25 mouse cellular contexts compared by ENCODE assay signal in genomic region chr16:54195205-54195604, GRCm38 (mm10).
DNase-seq lines count a peak whose midpoint lies in the region; ATAC-seq and TF ChIP-seq lines count a peak whose summit lies in the region.
"Had no signal": no experiment of that assay in that cellular context is flagged by ENCODE, and none has a peak within 500 bp of the region (broad histone marks: within the 10 kb centered on the region; RNA-seq: fewer than 3 reads in every experiment).

No protein-coding gene starts in this region.

- ATAC-seq in hindbrain, embryonic 13.5 days (ENCODE audit: low FRiP score): peak; percentile 57
- ATAC-seq in forebrain, embryonic 16.5 days: peak; percentile 93
- ATAC-seq in neural tube, embryonic 14.5 days (ENCODE audit: low read depth): peak; percentile 58; the same call in 1 of the 2 replicates
- ATAC-seq: inflammation-experienced regulatory T-cells, adult 6 months had no signal

- WGBS in hindbrain, embryonic 13.5 days: 49% methylated on average over 3 of the region's 3 CpGs
- WGBS in hindbrain, embryonic 10.5 days: 77% methylated on average over 3 of the region's 3 CpGs
- WGBS in forebrain, embryonic 16.5 days: 13% methylated on average over 3 of the region's 3 CpGs
- WGBS in neural tube, embryonic 14.5 days: 39% methylated on average over 3 of the region's 3 CpGs

- H3K9me3 ChIP-seq in hindbrain, embryonic 13.5 days: no peaks in the 10 kb centered on the region
- H3K9me3 ChIP-seq in hindbrain, embryonic 10.5 days: no peaks in the 10 kb centered on the region
- H3K9me3 ChIP-seq in forebrain, embryonic 16.5 days (ENCODE audit: control insufficient read depth, low read length): no peaks in the 10 kb centered on the region
- no peaks in the 10 kb centered on the region for H3K9me3 ChIP-seq in neural tube, embryonic 14.5 days (ENCODE audit: control insufficient read depth, low read length)
- H3K9me3 ChIP-seq: embryonic facial prominence, embryonic 12.5 days; heart, embryonic 12.5 days; limb, embryonic 13.5 days; liver, embryonic 13.5 days had no signal

- H3K4me2 ChIP-seq in hindbrain, embryonic 13.5 days: no peak overlapping the region
- H3K4me2 ChIP-seq in forebrain, embryonic 16.5 days (ENCODE audit: low read length): no peak overlapping the region
- no peak overlapping the region for H3K4me2 ChIP-seq in neural tube, embryonic 14.5 days (ENCODE audit: low read depth, low read length)
- H3K4me2 ChIP-seq: embryonic facial prominence, embryonic 12.5 days; heart, embryonic 12.5 days; limb, embryonic 13.5 days; liver, embryonic 13.5 days; lung, embryonic 14.5 days had no signal

- H3K9ac ChIP-seq in hindbrain, embryonic 13.5 days: no peak overlapping the region
- H3K9ac ChIP-seq in forebrain, embryonic 16.5 days (replicated peaks; ENCODE audit: low read depth, low read length): no peak overlapping the region
- no peak overlapping the region for H3K9ac ChIP-seq in neural tube, embryonic 14.5 days (replicated peaks; ENCODE audit: low read depth, low read length)
- H3K9ac ChIP-seq: embryonic facial prominence, embryonic 12.5 days; heart, embryonic 12.5 days; limb, embryonic 13.5 days; liver, embryonic 13.5 days; lung, embryonic 14.5 days had no signal

- no peaks in the 10 kb centered on the region for H3K27me3 ChIP-seq in hindbrain, embryonic 13.5 days
- no peaks in the 10 kb centered on the region for H3K27me3 ChIP-seq in hindbrain, embryonic 10.5 days (ENCODE audit: insufficient read depth, poor library complexity, severe bottlenecking)
- H3K27me3 ChIP-seq in forebrain, embryonic 16.5 days (replicated peaks; ENCODE audit: control insufficient read depth, insufficient read depth, low read length): no peaks in the 10 kb centered on the region
- no peaks in the 10 kb centered on the region for H3K27me3 ChIP-seq in neural tube, embryonic 14.5 days (ENCODE audit: control insufficient read depth, insufficient read depth, low read length)
- H3K27me3 ChIP-seq: CH12.LX; embryonic facial prominence, embryonic 12.5 days; heart, embryonic 12.5 days; limb, embryonic 13.5 days; liver, embryonic 13.5 days had no signal

- H3K27ac ChIP-seq in hindbrain, embryonic 13.5 days: no peak overlapping the region
- H3K27ac ChIP-seq in hindbrain, embryonic 10.5 days: no peak overlapping the region
- H3K27ac ChIP-seq in forebrain, embryonic 16.5 days (ENCODE audit: low read length): peak overlapping the region; percentile 37
- H3K27ac ChIP-seq in neural tube, embryonic 14.5 days (ENCODE audit: low read depth, low read length): no peak overlapping the region
- H3K27ac ChIP-seq: embryonic facial prominence, embryonic 12.5 days; layer of hippocampus, adult 2 months; limb, embryonic 13.5 days; liver, embryonic 13.5 days had no signal

- no peaks in the 10 kb centered on the region for H3K4me1 ChIP-seq in hindbrain, embryonic 13.5 days (replicated peaks)
- H3K4me1 ChIP-seq in hindbrain, embryonic 10.5 days (replicated peaks): no peaks in the 10 kb centered on the region
- 0 out of 2 replicates have a peak, but pooled peaks cover 2% of the 10 kb centered on the region for H3K4me1 ChIP-seq in forebrain, embryonic 16.5 days (replicated peaks; ENCODE audit: control insufficient read depth, insufficient read depth, low read length)
- H3K4me1 ChIP-seq in neural tube, embryonic 14.5 days (ENCODE audit: control insufficient read depth, insufficient read depth, low read length): no peaks in the 10 kb centered on the region
- H3K4me1 ChIP-seq: embryonic facial prominence, embryonic 12.5 days; heart, embryonic 12.5 days; limb, embryonic 13.5 days; liver, embryonic 13.5 days had no signal

- no peak for TF ChIP-seq CTCF in brain, embryonic 14.5 days (IDR thresholded peaks at IDR 0.05; ENCODE audit: borderline replicate concordance, extremely low read depth, insufficient read depth, insufficient read length)

- no peak for TF ChIP-seq POLR2A in brain, embryonic 14.5 days (IDR thresholded peaks at IDR 0.05; ENCODE audit: borderline replicate concordance, extremely low read depth, insufficient read depth, insufficient read length, poor library complexity, severe bottlenecking)

- H3K4me3 ChIP-seq in hindbrain, embryonic 13.5 days: no peak overlapping the region
- H3K4me3 ChIP-seq in hindbrain, embryonic 10.5 days: no peak overlapping the region
- no peak overlapping the region for H3K4me3 ChIP-seq in forebrain, embryonic 16.5 days (replicated peaks; ENCODE audit: low read length)
- H3K4me3 ChIP-seq in neural tube, embryonic 14.5 days (ENCODE audit: low read depth, low read length): no peak overlapping the region
- H3K4me3 ChIP-seq: embryonic facial prominence, embryonic 12.5 days; heart, embryonic 12.5 days; layer of hippocampus, adult 2 months; limb, embryonic 13.5 days; liver, embryonic 13.5 days had no signal

- no peak for DNase-seq in hindbrain, embryonic 10.5 days (ENCODE audit: low spot score)
- DNase-seq in brain, embryonic 14.5 days (ENCODE audit: low read depth): peak; percentile 92
- no peak for DNase-seq in urinary bladder, postnatal 14 days (ENCODE audit: low spot score)
- no peak for DNase-seq in adrenal gland, adult 2 months
- DNase-seq: cerebellum, postnatal 10 days; gastrocnemius, postnatal 36 days; heart, postnatal 14 days; kidney, adult 8-10 months; kidney, postnatal 14 days; layer of hippocampus, postnatal 36 days; liver, embryonic 13.5 days; lung, embryonic 14.5 days; lung, postnatal 36 days; right cerebral cortex, postnatal 14 days; spleen, adult 18-20 months; thymus, postnatal 25 days had no signal

- H3K36me3 ChIP-seq in hindbrain, embryonic 13.5 days: no peaks in the 10 kb centered on the region
- no peaks in the 10 kb centered on the region for H3K36me3 ChIP-seq in hindbrain, embryonic 10.5 days
- no peaks in the 10 kb centered on the region for H3K36me3 ChIP-seq in forebrain, embryonic 16.5 days (ENCODE audit: control insufficient read depth, insufficient read depth)
- no peaks in the 10 kb centered on the region for H3K36me3 ChIP-seq in neural tube, embryonic 14.5 days (ENCODE audit: control insufficient read depth, insufficient read depth, low read length)
- H3K36me3 ChIP-seq: embryonic facial prominence, embryonic 12.5 days; heart, embryonic 12.5 days; limb, embryonic 13.5 days; liver, embryonic 13.5 days had no signal
